Mouse (Mus musculus) embryonic facial prominence, embryonic 12.5 days (tissue): ENCODE results near the gene Mrpl38. TPM values are rescaled to one million over a fixed set of nuclear protein-coding genes. Genes with fewer than 3 reads are reported as not detected.
"Not testable (repeated sequence)": the region's sequence is repeated elsewhere in the genome, so short reads cannot be mapped to it uniquely, and the experiment has no call there.

ENCODE experiments used
- ATAC-seq: fragments of 200-750 bp; cut with Nextera tagmentation; 2 replicates; pipeline ENCODE4 v1.8.0; 2017; ENCODE audit not compliant: insufficient number of reproducible peaks, insufficient read depth, low FRiP score, low TSS enrichment
- H3K27ac ChIP-seq: fragments of 300-500 bp; sonication (generic); 2 replicates; pipeline ENCODE4 v1.5.1; 2016; ENCODE audit warnings: mild to moderate bottlenecking
- H3K27me3 ChIP-seq: fragments of 300-500 bp; sonication (generic); 2 replicates; pipeline ENCODE4 v1.6.1; 2016; ENCODE audit warnings: mild to moderate bottlenecking, moderate library complexity
- H3K36me3 ChIP-seq: fragments of 300-500 bp; sonication (generic); 2 replicates; pipeline ENCODE4 v1.6.1; 2016; ENCODE audit warnings: mild to moderate bottlenecking
- H3K4me1 ChIP-seq: fragments of 300-500 bp; sonication (generic); 2 replicates; pipeline ENCODE4 v1.6.1; 2016
- H3K4me2 ChIP-seq: fragments of 300-500 bp; sonication (generic); replicated peaks from 2 replicates; pipeline ENCODE4 v1.6.1; 2016; ENCODE audit warnings: mild to moderate bottlenecking, moderate library complexity
- H3K4me3 ChIP-seq: fragments of 300-500 bp; sonication (generic); 2 replicates; pipeline ENCODE4 v1.5.1; 2016; ENCODE audit warnings: mild to moderate bottlenecking
- H3K9ac ChIP-seq: fragments of 300-500 bp; sonication (generic); 2 replicates; pipeline ENCODE4 v1.6.1; 2016; ENCODE audit warnings: mild to moderate bottlenecking, moderate library complexity
- H3K9me3 ChIP-seq: fragments of 300-500 bp; sonication (generic); 2 replicates; pipeline ENCODE4 v1.6.1; 2016; ENCODE audit warnings: mild to moderate bottlenecking, moderate library complexity
- WGBS: fragments of 180-500 bp; shearing (Covaris S2); methylation state at CpG from one replicate; pipeline ENCODE4 v1.1.7; 2016; 5-methylcytosine and 5-hydroxymethylcytosine counted together
- polyA plus RNA-seq: library from polyadenylated mRNA; unstranded; fragments of >200 nt; fragmentation: Nextera tagmentation; extraction: Ambion mirVana; gene quantifications from 2 replicates; pipeline ENCODE4 v1.2.1, GENCODE M21; 2016

Gene Mrpl38
- polyA plus RNA-seq, 1 experiment from 2014 or later: 83.7 TPM

DNA sequence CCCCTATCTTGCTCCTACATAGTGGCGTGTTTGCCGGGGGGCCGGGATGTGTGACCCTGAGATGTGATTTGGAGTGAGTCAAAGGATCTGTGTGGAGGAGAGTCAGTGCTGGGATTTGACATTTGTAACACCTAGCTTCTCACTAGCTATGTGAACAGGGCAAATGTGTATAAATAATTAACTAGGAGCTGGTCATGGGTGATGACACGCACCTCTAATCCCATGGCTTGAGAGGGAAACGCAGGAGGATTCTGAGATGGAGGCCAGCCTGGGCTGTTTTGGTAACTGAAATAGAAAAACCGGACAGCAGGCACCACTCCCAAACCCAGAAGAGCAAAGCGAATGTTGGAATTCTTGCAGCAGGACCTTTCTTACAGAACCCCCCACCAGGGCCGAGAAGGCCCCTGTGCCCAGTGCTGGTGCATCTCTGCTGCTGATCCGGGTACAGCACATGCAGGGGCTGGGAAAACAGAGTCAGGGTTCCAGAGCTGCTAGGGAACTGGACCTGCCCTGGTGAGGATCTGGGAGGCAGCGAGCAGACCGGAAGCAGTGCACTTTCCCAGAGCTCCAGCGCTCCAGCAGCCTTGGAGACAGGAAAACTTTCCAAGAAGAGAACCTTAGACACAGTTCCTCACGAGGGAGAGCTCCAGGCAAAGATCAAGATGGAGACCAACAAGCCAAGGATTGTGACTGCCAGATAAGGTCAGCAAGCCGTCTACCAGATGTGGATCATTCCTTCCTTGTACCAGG is 39.8 kb downstream of the Mrpl38 start:
- Histone ChIP-seq H3K27me3 (no peaks in the 10 kb centered on the region), H3K9me3 (peaks cover 3% of the 10 kb centered on the region; the same call in 1 of the 2 replicates), H3K27ac (no peak overlapping the region), H3K4me2 (no peak overlapping the region), H3K4me1 (peaks cover 30% of the 10 kb centered on the region), H3K4me3 (no peak overlapping the region), H3K36me3 (no peaks in the 10 kb centered on the region), H3K9ac (no peak overlapping the region)
- no peak for ATAC-seq
- WGBS: 70% methylated on average over 14 of the region's 14 CpGs

- H3K4me1 ChIP-seq: peaks cover 14% of the 10 kb centered on the region
- H3K9me3 ChIP-seq: peaks cover 3% of the 10 kb centered on the region; the same call in 1 of the 2 replicates
- H3K36me3 ChIP-seq: no peaks in the 10 kb centered on the region
- WGBS: 93% methylated on average over 5 of the region's 5 CpGs
- no peaks in the 10 kb centered on the region for H3K27me3 ChIP-seq
- no peak for ATAC-seq
- no peak overlapping the region for H3K9ac ChIP-seq
- H3K27ac ChIP-seq: no peak overlapping the region
- no peak overlapping the region for H3K4me3 ChIP-seq
- no peak overlapping the region for H3K4me2 ChIP-seq
These were observed 42.2 kb downstream of the Mrpl38 start for GRCm38 (mm10) chr11:116096213-116097108.

- Histone ChIP-seq H3K9me3 (peaks cover 3% of the 10 kb centered on the region; the same call in 1 of the 2 replicates), H3K4me2 (no peak overlapping the region), H3K9ac (no peak overlapping the region), H3K27ac (no peak overlapping the region), H3K4me3 (no peak overlapping the region), H3K4me1 (peaks cover 10% of the 10 kb centered on the region; the same call in 1 of the 2 replicates), H3K27me3 (no peaks in the 10 kb centered on the region), H3K36me3 (no peaks in the 10 kb centered on the region)
- no peak for ATAC-seq
- WGBS: 69% methylated on average over 3 of the region's 3 CpGs
These were observed 43.1 kb downstream of the Mrpl38 start for GRCm38 (mm10) chr11:116095573-116095972.

DNA sequence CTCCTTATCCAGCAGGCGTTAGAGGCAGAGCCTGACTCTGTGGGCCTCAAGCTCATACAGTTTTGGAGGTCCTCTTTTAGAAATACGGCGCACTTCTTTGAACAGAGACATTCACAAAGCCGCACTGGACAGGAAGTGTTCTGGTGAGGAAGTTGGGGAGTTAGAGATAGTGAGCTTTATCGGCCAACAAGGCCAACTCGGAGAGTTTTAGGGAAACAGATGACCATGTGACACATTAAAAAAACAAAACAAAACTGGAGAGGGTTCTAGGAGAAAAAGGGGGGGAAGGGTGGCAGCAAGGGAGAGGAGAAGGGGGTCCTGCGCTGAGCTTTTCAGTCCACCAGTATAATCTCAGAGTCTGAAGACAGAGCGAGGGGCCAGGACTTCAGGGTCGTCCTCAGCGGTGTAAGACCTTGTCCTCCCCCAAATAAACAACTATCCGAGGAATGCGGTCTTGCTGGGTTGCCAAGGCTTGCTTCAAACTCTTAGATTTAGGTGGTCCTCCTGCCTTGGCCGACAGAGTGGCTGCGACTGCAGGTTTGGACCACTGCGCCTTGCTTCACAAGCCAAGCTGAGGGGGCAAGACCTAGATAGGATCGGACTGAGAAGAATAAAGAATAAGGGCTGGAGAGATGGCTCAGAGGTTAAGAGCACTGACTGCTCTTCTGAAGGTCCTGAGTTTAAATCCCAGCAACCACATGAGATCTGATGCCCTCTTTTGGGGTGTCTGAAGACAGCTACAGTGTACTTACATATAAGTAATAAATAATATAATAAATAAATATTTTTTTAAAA is 44.7 kb downstream of the Mrpl38 start:
- no peak overlapping the region for H3K4me2 ChIP-seq
- no peaks in the 10 kb centered on the region for H3K27me3 ChIP-seq
- H3K9me3 ChIP-seq: peaks cover 3% of the 10 kb centered on the region; the same call in 1 of the 2 replicates
- H3K36me3 ChIP-seq: no peaks in the 10 kb centered on the region
- 0 out of 2 replicates have a peak, but pooled peaks cover 2% of the 10 kb centered on the region for H3K4me1 ChIP-seq
- H3K4me3 ChIP-seq: no peak overlapping the region
- H3K9ac ChIP-seq: no peak overlapping the region
- H3K27ac ChIP-seq: no peak overlapping the region
- no peak for ATAC-seq
- 58% methylated on average over 16 of the region's 16 CpGs for WGBS

DNA sequence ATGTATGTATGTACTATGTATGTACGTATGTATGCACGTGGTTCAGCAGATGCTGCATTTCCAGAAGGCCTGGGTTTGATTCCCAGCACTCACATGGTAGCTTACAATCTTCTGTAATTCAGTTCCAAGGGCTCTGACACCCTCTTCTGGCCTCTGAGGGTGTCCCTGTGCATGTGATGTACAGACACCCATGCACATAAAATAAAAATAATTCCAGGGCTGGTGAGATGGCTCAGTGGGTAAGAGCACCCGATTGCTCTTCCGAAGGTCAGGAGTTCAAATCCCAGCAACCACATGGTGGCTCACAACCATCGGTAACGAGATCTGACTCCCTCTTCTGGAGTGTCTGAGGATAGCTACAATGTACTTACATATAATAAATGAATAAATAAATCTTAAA is 45.7 kb downstream of the Mrpl38 start:
- H3K4me1 ChIP-seq, H3K27ac ChIP-seq, H3K27me3 ChIP-seq, H3K9ac ChIP-seq, H3K9me3 ChIP-seq, H3K4me2 ChIP-seq, H3K4me3 ChIP-seq, ATAC-seq, H3K36me3 ChIP-seq: not testable (repeated sequence)
- 87% methylated on average over 6 of the region's 6 CpGs for WGBS

DNA sequence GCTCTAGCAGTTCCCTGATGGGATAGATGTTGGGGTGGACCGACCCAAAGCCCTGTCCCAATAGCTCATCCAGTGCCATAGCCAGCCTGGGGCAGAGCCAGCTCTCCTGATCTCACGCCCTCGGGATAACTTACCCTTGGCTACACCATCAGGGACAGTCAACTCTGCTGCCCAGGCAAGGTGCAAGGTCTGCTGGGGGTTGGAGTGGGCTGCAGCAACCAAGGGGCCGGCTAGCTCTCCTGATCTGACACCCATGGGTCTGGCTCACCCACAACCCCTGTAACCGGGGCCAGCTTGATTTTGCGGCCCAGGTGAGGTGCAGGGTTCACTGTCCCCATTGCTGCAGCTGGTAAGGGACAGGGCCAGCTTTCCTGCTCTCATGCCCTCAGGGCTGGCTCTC is 47.1 kb downstream of the Mrpl38 start:
- Histone ChIP-seq H3K9me3 (no peaks in the 10 kb centered on the region; the same call in 1 of the 2 replicates), H3K27ac (no peak overlapping the region), H3K36me3 (no peaks in the 10 kb centered on the region), H3K4me1 (peaks cover 8% of the 10 kb centered on the region; the same call in 1 of the 2 replicates), H3K4me3 (no peak overlapping the region), H3K27me3 (no peaks in the 10 kb centered on the region), H3K9ac (no peak overlapping the region), H3K4me2 (no peak overlapping the region)
- WGBS: 85% methylated on average over 6 of the region's 6 CpGs
- no peak for ATAC-seq

GRCm38 (mm10) chr11:116089545-116089944 is 49.1 kb downstream of the Mrpl38 start:
- Histone ChIP-seq H3K4me1 (peaks cover 16% of the 10 kb centered on the region), H3K9me3 (no peaks in the 10 kb centered on the region), H3K36me3 (no peaks in the 10 kb centered on the region; the same call in 1 of the 2 replicates), H3K9ac (no peak overlapping the region), H3K4me2 (no peak overlapping the region), H3K27me3 (no peaks in the 10 kb centered on the region), H3K4me3 (no peak overlapping the region), H3K27ac (no peak overlapping the region)
- 85% methylated on average over 6 of the region's 6 CpGs for WGBS
- no peak for ATAC-seq

GRCm38 (mm10) chr11:116088741-116089394 is 49.8 kb downstream of the Mrpl38 start:
- Histone ChIP-seq H3K4me1 (peaks cover 16% of the 10 kb centered on the region), H3K9me3 (no peaks in the 10 kb centered on the region), H3K4me3 (no peak overlapping the region), H3K27me3 (no peaks in the 10 kb centered on the region), H3K4me2 (no peak overlapping the region), H3K27ac (no peak overlapping the region), H3K36me3 (peaks cover 3% of the 10 kb centered on the region), H3K9ac (no peak overlapping the region)
- ATAC-seq: no peak
- WGBS: 83% methylated on average over 11 of the region's 11 CpGs

- peaks cover 16% of the 10 kb centered on the region for H3K4me1 ChIP-seq
- ATAC-seq: no peak
- H3K9ac ChIP-seq: no peak overlapping the region
- peak overlapping the region; percentile 42; the same call in 1 of the 2 replicates for H3K4me3 ChIP-seq
- no peaks in the 10 kb centered on the region for H3K27me3 ChIP-seq
- peaks cover 10% of the 10 kb centered on the region for H3K36me3 ChIP-seq
- H3K4me2 ChIP-seq: peak overlapping the region; percentile 61
- H3K9me3 ChIP-seq: no peaks in the 10 kb centered on the region
- WGBS: 83% methylated on average over 8 of the region's 8 CpGs
- H3K27ac ChIP-seq: no peak overlapping the region
These were observed 50.5 kb downstream of the Mrpl38 start for GRCm38 (mm10) chr11:116088188-116088587.

DNA sequence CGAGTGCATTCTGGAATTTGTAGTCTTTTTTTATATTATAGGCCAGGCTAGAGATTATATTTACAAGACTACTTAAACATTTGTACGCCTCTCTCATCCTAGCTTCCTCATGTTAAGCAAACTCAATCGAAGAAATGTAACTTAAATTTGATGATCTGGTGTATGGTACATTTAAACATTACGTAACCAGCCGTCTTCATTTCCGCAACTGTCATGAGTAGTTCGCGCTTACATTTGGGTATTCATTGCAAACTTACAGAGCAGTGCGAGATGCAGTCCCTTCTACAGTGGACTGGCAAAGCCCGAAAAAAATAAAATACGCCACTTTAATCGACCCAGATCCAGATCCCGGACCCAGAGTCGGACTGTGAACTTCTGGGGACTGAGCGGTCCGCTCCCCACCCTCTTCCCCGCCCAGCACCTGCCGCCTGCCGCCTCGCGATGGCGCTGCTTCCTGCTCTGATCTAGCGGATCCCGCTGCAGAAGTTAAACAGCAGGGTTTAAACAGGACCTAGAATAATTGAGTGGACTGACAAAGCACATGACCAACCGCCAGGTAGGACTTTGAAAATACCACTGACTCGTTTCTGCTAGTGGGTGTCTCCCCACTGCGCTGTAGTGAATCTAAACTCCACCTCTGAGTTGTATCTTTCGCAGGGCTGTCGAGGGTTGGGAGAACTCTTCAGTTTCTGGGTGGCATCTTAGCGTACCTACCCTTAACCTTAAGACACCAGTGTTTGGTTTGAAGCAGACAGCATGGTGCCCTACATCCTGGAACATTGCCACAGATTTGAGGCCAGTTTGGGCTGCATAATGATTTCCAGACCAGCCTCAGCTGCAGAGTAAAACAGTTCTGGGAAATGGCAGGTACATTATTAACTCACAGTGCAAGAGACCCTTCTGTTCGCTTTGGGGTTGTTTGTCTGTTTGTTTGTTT is 51.2 kb downstream of the Mrpl38 start:
- WGBS: 3% methylated on average over 31 of the region's 31 CpGs
- no peaks in the 10 kb centered on the region for H3K9me3 ChIP-seq
- peaks cover 15% of the 10 kb centered on the region for H3K36me3 ChIP-seq
- H3K4me2 ChIP-seq: peak overlapping the region; percentile 61
- peak overlapping the region; percentile 79 for H3K27ac ChIP-seq
- H3K9ac ChIP-seq: peak overlapping the region; percentile 38; the same call in 1 of the 2 replicates
- peak overlapping the region; percentile 42 for H3K4me3 ChIP-seq
- peaks cover 16% of the 10 kb centered on the region for H3K4me1 ChIP-seq
- peak; percentile 62 for ATAC-seq
- no peaks in the 10 kb centered on the region for H3K27me3 ChIP-seq
